Mouse (Mus musculus): ENCODE results near the gene Tanc1. TPM values are rescaled to one million over a fixed set of nuclear protein-coding genes. Genes with fewer than 3 reads are reported as not detected.
A peak's percentile ranks its signal among the peaks of the same experiment; 100 is the strongest.

Gene Tanc1
- polyA plus RNA-seq, 1 experiment from 2014 or later = 8.5 TPM

DNA sequence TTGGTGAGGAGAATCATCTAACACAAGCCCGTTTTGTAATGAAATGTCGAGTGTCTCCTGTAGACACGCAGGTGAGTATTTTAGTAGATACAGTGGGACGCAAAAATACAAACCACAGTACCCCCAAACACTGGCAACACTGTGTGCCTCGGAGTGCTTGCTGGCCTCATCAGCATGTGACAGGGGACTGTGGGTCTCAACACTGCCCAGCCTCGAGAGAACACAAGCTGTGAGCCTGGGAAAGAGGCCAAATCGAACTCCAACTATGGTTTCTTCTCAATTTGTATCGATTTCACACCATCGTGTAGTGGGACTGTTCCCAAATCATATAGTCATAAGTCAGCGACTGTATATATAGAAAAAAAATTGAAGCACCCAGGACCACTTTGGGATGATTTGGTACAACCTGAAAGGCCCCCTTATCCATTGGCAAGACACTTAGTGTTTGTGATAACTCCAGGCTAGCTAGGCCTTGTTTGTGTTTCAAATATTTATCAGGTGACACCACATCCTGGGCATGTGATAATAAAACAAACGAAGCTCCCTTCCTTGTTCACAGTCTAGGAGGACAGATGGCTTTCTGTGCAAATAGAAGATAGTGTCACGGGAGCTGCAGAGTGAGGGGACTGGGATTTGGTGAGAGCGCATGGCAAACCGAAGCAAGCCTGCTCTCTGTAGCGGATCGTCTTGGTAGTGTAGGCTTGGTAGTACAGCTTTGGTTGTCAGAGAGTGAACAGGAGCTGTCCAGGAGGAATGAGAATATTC, 53.1 kb downstream of the Tanc1 start:
- Histone ChIP-seq H3K9me3 (ENCODE audit: control insufficient read depth) (no peaks in the 10 kb centered on the region), H3K4me3 (ENCODE audit: low read depth, low read length) (no peak overlapping the region), H3K4me2 (replicated peaks; ENCODE audit: low read depth) (no peak overlapping the region), H3K4me1 (replicated peaks; ENCODE audit: control insufficient read depth, insufficient read depth, low read length) (peaks cover 10% of the 10 kb centered on the region), H3K36me3 (ENCODE audit: control insufficient read depth, insufficient read depth) (no peaks in the 10 kb centered on the region), H3K27ac (ENCODE audit: low read depth, low read length) (no peak overlapping the region), H3K9ac (ENCODE audit: low read depth, low read length) (no peak overlapping the region), H3K27me3 (replicated peaks; ENCODE audit: control insufficient read depth, insufficient read depth, low read length) (no peaks in the 10 kb centered on the region)
- TF ChIP-seq CTCF (IDR thresholded peaks at IDR 0.05; ENCODE audit: low read depth) = no peak
- 64% methylated on average over 16 of the region's 16 CpGs for WGBS
- ATAC-seq = no peak

- 64% methylated on average over 5 of the region's 5 CpGs for WGBS
- Histone ChIP-seq H3K9me3 (ENCODE audit: control insufficient read depth) (no peaks in the 10 kb centered on the region), H3K27ac (ENCODE audit: low read depth, low read length) (no peak overlapping the region), H3K4me2 (replicated peaks; ENCODE audit: low read depth) (no peak overlapping the region), H3K36me3 (ENCODE audit: control insufficient read depth, insufficient read depth) (no peaks in the 10 kb centered on the region), H3K27me3 (replicated peaks; ENCODE audit: control insufficient read depth, insufficient read depth, low read length) (no peaks in the 10 kb centered on the region), H3K4me1 (replicated peaks; ENCODE audit: control insufficient read depth, insufficient read depth, low read length) (peaks cover 15% of the 10 kb centered on the region), H3K9ac (ENCODE audit: low read depth, low read length) (no peak overlapping the region), H3K4me3 (ENCODE audit: low read depth, low read length) (no peak overlapping the region)
- no peak for TF ChIP-seq CTCF (IDR thresholded peaks at IDR 0.05; ENCODE audit: low read depth)
- ATAC-seq = no peak
These were observed 54.7 kb downstream of the Tanc1 start for GRCm38 (mm10) chr2:59666533-59666932.

DNA sequence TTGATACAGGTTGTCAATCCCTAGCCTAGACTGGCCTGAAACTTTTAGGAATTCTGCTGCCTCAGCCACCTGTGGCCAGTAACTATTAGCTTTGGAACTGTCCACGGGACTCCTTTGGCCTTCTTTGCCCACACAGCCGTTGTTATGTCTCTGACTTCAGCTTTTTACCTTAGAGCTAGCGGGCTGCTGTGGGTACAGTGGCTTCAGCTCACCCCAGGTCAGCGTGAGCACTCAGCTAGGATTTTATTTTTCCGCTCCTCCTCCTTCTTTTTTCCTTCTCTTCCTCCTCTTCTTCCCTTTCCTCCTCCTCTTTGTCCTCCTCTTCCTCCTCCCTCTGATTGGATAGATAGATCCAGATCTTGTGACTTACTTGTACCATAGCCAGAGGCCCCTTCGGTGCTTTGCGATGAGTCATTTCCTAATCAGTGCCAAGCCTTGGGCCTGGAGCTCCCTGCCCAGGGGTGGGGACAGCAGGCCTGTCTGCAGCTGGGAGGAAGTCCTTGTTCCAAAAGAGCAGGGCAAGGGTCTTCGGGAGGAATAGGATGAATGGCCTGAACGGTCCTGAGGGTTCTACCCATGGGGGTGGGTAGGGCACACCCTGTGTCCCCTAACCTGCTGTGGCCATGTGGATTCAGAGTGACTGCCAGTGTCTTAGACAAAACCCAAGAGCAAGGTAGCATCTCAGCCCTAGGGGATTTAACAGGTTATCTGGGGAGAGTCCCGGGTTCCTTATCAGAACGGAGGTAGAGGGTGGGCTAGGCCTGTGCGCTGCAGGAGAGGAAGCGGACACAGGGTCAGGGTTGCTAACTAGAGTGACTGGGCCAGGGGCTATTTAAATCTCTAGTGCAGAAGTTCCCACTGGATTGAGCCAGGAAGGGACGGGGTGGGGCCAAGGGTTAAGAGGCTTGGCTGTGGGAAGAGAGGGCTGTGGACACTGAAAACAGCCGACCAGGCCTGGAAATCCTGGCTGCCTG, 58.5 kb downstream of the Tanc1 start:
- 20% methylated on average over 15 of the region's 15 CpGs for WGBS
- Histone ChIP-seq H3K36me3 (ENCODE audit: control insufficient read depth, insufficient read depth) (no peaks in the 10 kb centered on the region; the same call in 1 of the 2 replicates), H3K4me1 (replicated peaks; ENCODE audit: control insufficient read depth, insufficient read depth, low read length) (peaks cover 8% of the 10 kb centered on the region), H3K27me3 (replicated peaks; ENCODE audit: control insufficient read depth, insufficient read depth, low read length) (no peaks in the 10 kb centered on the region), H3K9me3 (ENCODE audit: control insufficient read depth) (no peaks in the 10 kb centered on the region), H3K27ac (ENCODE audit: low read depth, low read length) (peak overlapping the region; percentile 88), H3K4me2 (replicated peaks; ENCODE audit: low read depth) (peak overlapping the region; percentile 48), H3K4me3 (ENCODE audit: low read depth, low read length) (no peak overlapping the region), H3K9ac (ENCODE audit: low read depth, low read length) (no peak overlapping the region)
- ATAC-seq = peak; percentile 95
- TF ChIP-seq CTCF (IDR thresholded peaks at IDR 0.05; ENCODE audit: low read depth) = no peak

- Histone ChIP-seq H3K9ac (ENCODE audit: low read depth, low read length) (no peak overlapping the region), H3K4me3 (ENCODE audit: low read depth, low read length) (no peak overlapping the region), H3K27me3 (replicated peaks; ENCODE audit: control insufficient read depth, insufficient read depth, low read length) (no peaks in the 10 kb centered on the region), H3K9me3 (ENCODE audit: control insufficient read depth) (no peaks in the 10 kb centered on the region), H3K27ac (ENCODE audit: low read depth, low read length) (no peak overlapping the region), H3K4me2 (replicated peaks; ENCODE audit: low read depth) (no peak overlapping the region), H3K36me3 (ENCODE audit: control insufficient read depth, insufficient read depth) (no peaks in the 10 kb centered on the region; the same call in 1 of the 2 replicates), H3K4me1 (replicated peaks; ENCODE audit: control insufficient read depth, insufficient read depth, low read length) (peaks cover 8% of the 10 kb centered on the region; the same call in 1 of the 2 replicates)
- 68% methylated on average over 8 of the region's 8 CpGs for whole genome bisulfite sequencing
- no peak for TF ChIP-seq CTCF (IDR thresholded peaks at IDR 0.05; ENCODE audit: low read depth)
- no peak for ATAC-seq
These were observed 59.8 kb downstream of the Tanc1 start for GRCm38 (mm10) chr2:59671671-59672070.

DNA sequence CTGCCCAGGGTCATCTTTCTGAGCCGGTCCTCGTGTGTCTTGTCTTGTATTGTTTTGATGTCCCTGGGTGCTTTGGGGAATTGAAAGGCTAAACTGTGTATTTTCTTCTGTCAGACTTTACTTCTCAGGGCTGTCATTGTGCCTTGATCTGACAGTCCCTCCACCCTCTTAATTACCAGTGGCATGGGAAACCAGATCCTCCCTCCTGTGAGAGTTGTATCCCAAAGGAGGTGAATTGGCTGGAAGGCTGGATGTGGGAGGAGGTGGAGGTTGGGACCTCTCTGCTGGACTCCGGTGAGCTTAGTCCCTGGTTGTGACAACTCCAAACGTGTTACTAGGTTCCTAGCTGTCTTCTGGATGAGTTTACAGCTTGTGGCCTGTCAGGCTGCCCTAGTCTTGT, 60.2 kb downstream of the Tanc1 start:
- Histone ChIP-seq H3K9me3 (ENCODE audit: control insufficient read depth) (no peaks in the 10 kb centered on the region), H3K27me3 (replicated peaks; ENCODE audit: control insufficient read depth, insufficient read depth, low read length) (no peaks in the 10 kb centered on the region), H3K4me1 (replicated peaks; ENCODE audit: control insufficient read depth, insufficient read depth, low read length) (peaks cover 8% of the 10 kb centered on the region; the same call in 1 of the 2 replicates), H3K27ac (ENCODE audit: low read depth, low read length) (no peak overlapping the region), H3K36me3 (ENCODE audit: control insufficient read depth, insufficient read depth) (no peaks in the 10 kb centered on the region; the same call in 1 of the 2 replicates), H3K4me3 (ENCODE audit: low read depth, low read length) (no peak overlapping the region), H3K9ac (ENCODE audit: low read depth, low read length) (no peak overlapping the region), H3K4me2 (replicated peaks; ENCODE audit: low read depth) (no peak overlapping the region)
- TF ChIP-seq CTCF (IDR thresholded peaks at IDR 0.05; ENCODE audit: low read depth) = no peak
- WGBS = 58% methylated on average over 4 of the region's 4 CpGs
- no peak for ATAC-seq

DNA sequence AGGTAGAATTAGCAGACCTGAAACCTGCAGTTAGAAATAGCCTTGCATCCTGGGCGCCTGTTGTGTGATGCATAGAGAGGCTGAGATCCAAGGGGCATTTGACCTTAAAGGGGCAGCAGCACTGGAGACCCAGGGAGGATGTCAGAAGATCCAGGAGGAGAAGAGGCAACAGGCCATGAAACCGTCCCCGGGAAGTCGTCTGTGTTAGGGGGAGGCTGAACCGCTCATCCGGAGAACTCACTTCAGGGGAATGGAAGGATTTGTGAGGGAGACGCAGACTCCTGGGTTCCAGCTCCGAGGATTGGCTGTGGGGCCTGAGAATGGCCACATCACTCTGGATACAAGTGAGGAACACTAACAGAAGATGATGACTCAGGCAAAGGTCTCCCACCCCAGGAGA, 60.8 kb downstream of the Tanc1 start:
- H3K9me3 ChIP-seq (ENCODE audit: control insufficient read depth) = no peaks in the 10 kb centered on the region
- H3K4me1 ChIP-seq (replicated peaks; ENCODE audit: control insufficient read depth, insufficient read depth, low read length) = peaks cover 8% of the 10 kb centered on the region; the same call in 1 of the 2 replicates
- ATAC-seq = no peak
- no peak overlapping the region for H3K27ac ChIP-seq (ENCODE audit: low read depth, low read length)
- H3K27me3 ChIP-seq (replicated peaks; ENCODE audit: control insufficient read depth, insufficient read depth, low read length) = no peaks in the 10 kb centered on the region
- 81% methylated on average over 8 of the region's 8 CpGs for WGBS
- no peaks in the 10 kb centered on the region; the same call in 1 of the 2 replicates for H3K36me3 ChIP-seq (ENCODE audit: control insufficient read depth, insufficient read depth)
- no peak overlapping the region for H3K9ac ChIP-seq (ENCODE audit: low read depth, low read length)
- H3K4me2 ChIP-seq (replicated peaks; ENCODE audit: low read depth) = no peak overlapping the region
- no peak overlapping the region for H3K4me3 ChIP-seq (ENCODE audit: low read depth, low read length)
- TF ChIP-seq CTCF (IDR thresholded peaks at IDR 0.05; ENCODE audit: low read depth) = no peak

Measured in intestine, postnatal 0 days (tissue).